Mouse (Mus musculus) olfactory bulb, adult 2 months (tissue): ENCODE measurements around the gene Map3k1. TPM values are rescaled to one million over a fixed set of nuclear protein-coding genes. Genes with fewer than 3 reads are reported as not detected.

Source experiments
- H3K27ac ChIP-seq: fragments of 200-500 bp; 2 replicates; pipeline ENCODE4 v1.5.1; 2012; ENCODE audit warnings: low read depth, low read length; ENCODE audit not compliant: insufficient read depth
- H3K4me1 ChIP-seq: fragments of 200-500 bp; 2 replicates; pipeline ENCODE4 v1.6.1; 2012; ENCODE audit warnings: low read length; ENCODE audit not compliant: control insufficient read depth, insufficient read depth
- H3K4me3 ChIP-seq: fragments of 200-500 bp; 2 replicates; pipeline ENCODE4 v1.5.1; 2012; ENCODE audit warnings: mild to moderate bottlenecking, low read depth, low read length, moderate library complexity; ENCODE audit not compliant: insufficient read depth
- CTCF ChIP-seq: fragments of 200-500 bp; IDR thresholded peaks from 2 replicates; pipeline ENCODE4 v1.5.1; 2012; ENCODE audit warnings: low read depth, mild to moderate bottlenecking, low read length, moderate library complexity; ENCODE audit not compliant: insufficient read depth
- POLR2A ChIP-seq: fragments of 200-500 bp; IDR thresholded peaks from 2 replicates; pipeline ENCODE4 v1.6.1; 2012; ENCODE audit warnings: mild to moderate bottlenecking, low read depth, low read length, moderate library complexity; ENCODE audit not compliant: insufficient read depth
- WGBS: fragments of 180-500 bp; shearing (Covaris S2); methylation state at CpG from one replicate; pipeline ENCODE4 v1.1.7; 2018; 5-methylcytosine and 5-hydroxymethylcytosine counted together
- polyA plus RNA-seq: library from polyadenylated mRNA; stranded (reverse); fragments of >200 nt; gene quantifications from 2 replicates; pipeline ENCODE4 v1.2.4, GENCODE M21; 2012; ENCODE audit warnings: low replicate concordance; ENCODE audit not compliant: missing spikeins, insufficient read depth, insufficient read length

Map3k1 gene
- polyA plus RNA-seq = 135 TPM in 1 of 2 replicates, not detected in the other

DNA sequence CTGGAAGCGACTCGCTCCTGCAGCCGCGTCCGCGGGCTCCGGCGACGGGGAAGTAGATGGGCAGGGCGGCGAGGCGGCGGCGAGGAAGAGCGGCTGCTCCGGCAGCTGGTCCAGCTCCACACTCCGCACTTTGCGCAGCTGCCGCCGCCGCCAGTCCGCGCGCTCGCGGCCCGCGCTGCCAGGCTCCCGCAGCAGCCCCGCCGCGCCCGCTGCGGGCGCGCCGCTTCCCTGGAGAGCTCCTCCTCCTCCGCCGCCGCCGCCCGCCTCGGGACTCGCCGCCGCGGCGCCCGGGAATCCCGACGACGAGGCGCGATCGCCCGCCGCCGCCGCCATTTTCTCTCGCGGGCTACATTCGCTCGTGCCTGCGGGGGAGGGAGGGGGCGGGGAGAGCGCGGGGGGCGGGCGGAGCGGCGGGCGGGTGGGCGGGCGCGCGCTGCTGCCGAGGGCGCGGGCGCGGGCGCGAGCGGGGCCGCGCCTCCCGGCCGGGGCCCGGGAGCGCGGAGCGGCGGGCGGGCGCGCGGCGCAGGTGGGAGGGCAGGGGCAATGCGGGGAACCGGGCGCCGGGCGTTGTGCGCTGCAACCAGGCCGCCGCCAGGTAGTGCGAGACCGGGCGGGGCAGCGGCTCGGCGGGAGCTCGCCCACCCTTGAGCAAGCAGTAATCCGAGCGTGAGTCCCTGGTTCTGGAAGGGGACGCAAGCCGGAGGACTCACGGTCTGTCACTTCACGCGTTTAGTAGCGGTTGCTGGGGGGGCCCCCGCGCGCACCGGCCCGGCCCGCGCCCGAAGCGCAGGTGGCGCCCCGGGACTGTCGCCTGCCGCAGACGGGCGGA, at the start of gene Map3k1:
Gene Map3k1, minus strand, starts transcription at position 357 of the 829 bp plus-strand sequence.
- Histone ChIP-seq H3K4me3 (peak within 1 kb of the TSS; percentile 100), H3K4me1 (peaks cover 7% of the 10 kb centered on the region; the same call in 1 of the 2 replicates), H3K27ac (peak within 1 kb of the TSS; percentile 100)
- no peak for TF ChIP-seq CTCF
- 0 out of 2 replicates have a peak, but pooled peaks have one; percentile 55 for TF ChIP-seq POLR2A
- 3% methylated on average over 101 of the region's 136 CpGs for WGBS

GRCm38 (mm10) chr13:111856786-111857455, 48.1 kb upstream of the Map3k1 start:
- H3K27ac ChIP-seq = peak overlapping the region; percentile 85
- no peak for TF ChIP-seq CTCF
- no peak for TF ChIP-seq POLR2A
- WGBS = 29% methylated on average over 7 of the region's 7 CpGs
- H3K4me3 ChIP-seq = no peak overlapping the region
- peaks cover 7% of the 10 kb centered on the region for H3K4me1 ChIP-seq

DNA sequence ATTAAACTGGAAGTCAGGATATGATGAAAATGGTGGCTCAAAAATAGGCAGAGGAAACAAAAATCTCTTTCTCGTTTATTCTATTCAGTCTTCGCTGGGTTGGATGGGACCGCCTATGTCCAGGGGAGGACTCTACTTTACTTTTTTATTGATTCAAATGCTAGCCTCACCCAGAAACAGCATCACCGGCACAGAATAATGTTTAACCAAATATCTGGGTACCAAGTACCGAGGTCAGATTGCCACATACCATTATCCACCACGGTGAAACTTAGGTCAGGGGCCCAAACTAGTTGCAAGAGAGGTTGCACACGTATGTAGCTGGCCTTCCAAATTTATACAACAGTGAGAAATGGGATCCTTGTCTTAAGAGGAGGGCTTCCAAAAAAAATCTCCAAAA, 47.4 kb upstream of the Map3k1 start:
- peak overlapping the region; percentile 28; the same call in 1 of the 2 replicates for H3K27ac ChIP-seq
- peaks cover 7% of the 10 kb centered on the region for H3K4me1 ChIP-seq
- TF ChIP-seq CTCF (no peak), POLR2A (no peak)
- H3K4me3 ChIP-seq = no peak overlapping the region
- WGBS = 87% methylated on average over 7 of the region's 7 CpGs

- no peak overlapping the region for H3K4me3 ChIP-seq
- no peak for TF ChIP-seq CTCF
- no peak for TF ChIP-seq POLR2A
- H3K4me1 ChIP-seq = peaks cover 7% of the 10 kb centered on the region
- no peak overlapping the region for H3K27ac ChIP-seq
- 87% methylated on average over 9 of the region's 9 CpGs for WGBS
Observed at GRCm38 (mm10) chr13:111852451-111853224, 43.8 kb upstream of the Map3k1 start.

DNA sequence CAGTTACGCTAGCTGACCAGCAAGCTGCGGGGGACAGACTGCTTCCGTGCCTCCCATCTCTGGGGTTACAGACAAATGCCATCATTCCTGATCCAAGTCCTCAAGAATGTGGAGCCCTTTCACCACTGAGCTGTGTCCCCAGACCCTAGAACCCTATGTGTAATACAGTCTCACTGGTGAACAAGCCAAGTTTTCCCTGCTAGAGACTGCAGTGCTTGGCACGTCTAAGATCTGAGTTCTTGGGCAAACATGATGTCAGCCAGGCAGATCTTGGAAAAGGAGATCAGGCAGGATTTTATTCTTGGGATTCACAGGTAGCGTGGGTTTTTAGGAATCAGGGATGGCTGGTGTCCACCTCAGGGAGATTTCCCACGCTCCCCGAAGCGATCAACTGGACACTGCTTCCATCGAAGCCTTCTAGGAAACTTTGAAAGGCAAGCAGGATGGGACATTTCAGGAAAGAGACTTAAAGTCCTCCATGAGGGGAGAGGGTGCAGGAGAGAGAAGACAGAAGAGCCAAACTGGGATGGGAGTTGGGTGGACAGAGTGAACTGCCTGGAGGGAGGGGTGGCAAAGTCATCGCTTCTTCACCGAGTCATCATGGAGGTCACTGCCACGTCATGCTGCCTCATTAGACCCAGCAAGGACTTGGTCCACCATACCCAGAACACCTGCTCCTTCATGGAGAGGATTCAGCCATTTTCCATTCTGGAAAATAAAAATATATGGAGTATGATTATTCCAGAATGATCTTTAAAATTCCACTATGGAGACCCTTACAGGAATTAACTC, 41.4 kb upstream of the Map3k1 start:
- Histone ChIP-seq H3K4me3 (no peak overlapping the region), H3K4me1 (peaks cover 5% of the 10 kb centered on the region; the same call in 1 of the 2 replicates), H3K27ac (no peak overlapping the region)
- TF ChIP-seq POLR2A (no peak), CTCF (no peak)
- WGBS = 96% methylated on average over 12 of the region's 12 CpGs

GRCm38 (mm10) chr13:111845471-111845870, 36.7 kb upstream of the Map3k1 start:
- TF ChIP-seq POLR2A = no peak
- TF ChIP-seq CTCF = no peak
- Histone ChIP-seq H3K4me1 (peaks cover 3% of the 10 kb centered on the region; the same call in 1 of the 2 replicates), H3K27ac (no peak overlapping the region), H3K4me3 (no peak overlapping the region)
- WGBS = 51% methylated on average over 9 of the region's 9 CpGs

GRCm38 (mm10) chr13:111844313-111844712, 35.5 kb upstream of the Map3k1 start:
- Histone ChIP-seq H3K4me1 (peaks cover 3% of the 10 kb centered on the region; the same call in 1 of the 2 replicates), H3K27ac (no peak overlapping the region), H3K4me3 (no peak overlapping the region)
- TF ChIP-seq POLR2A = no peak
- TF ChIP-seq CTCF = no peak
- 97% methylated on average over 3 of the region's 3 CpGs for WGBS

DNA sequence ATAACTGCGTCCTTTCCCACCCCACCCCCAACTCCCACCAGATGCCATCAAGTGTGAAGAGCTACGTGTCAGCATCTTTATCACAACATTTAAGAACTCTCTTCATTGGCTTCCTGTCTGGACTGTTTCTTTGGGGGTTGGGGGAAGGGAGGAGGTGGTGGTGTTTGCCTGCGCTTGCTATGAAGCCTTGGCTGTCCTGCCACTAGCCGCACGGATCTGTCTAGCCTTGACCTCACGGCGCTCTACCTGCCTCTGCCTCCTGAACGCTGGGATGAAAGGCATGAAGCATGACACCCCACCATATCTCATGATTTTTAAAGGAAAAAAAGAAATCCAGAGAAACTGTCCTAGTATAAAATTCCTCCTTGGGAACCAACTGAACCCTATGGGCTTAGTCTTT, 27.0 kb upstream of the Map3k1 start:
- Histone ChIP-seq H3K27ac (no peak overlapping the region), H3K4me3 (no peak overlapping the region), H3K4me1 (peaks cover 3% of the 10 kb centered on the region; the same call in 1 of the 2 replicates)
- WGBS = 90% methylated on average over 8 of the region's 8 CpGs
- TF ChIP-seq CTCF = no peak
- TF ChIP-seq POLR2A = no peak
